Mouse (Mus musculus) hindlimb bud, embryonic 11.5 days (tissue): ENCODE results near the gene Ehbp1.
A peak's percentile ranks its signal among the peaks of the same experiment; 100 is the strongest.

Experiments used
- DNase-seq: peaks from one replicate; pipeline ENCODE4 v3.0.0-alpha.2; 2012; ENCODE audit warnings: low read depth, low spot score; ENCODE audit errors: extremely low spot score

The Ehbp1 gene

GRCm38 (mm10) chr11:22286885-22287512 is 55.1 kb downstream of the Ehbp1 start:
- DNase-seq, result peak; percentile 89

- no peak for DNase-seq
Measured at GRCm38 (mm10) chr11:22286371-22286872, 55.7 kb downstream of the Ehbp1 start.

DNA sequence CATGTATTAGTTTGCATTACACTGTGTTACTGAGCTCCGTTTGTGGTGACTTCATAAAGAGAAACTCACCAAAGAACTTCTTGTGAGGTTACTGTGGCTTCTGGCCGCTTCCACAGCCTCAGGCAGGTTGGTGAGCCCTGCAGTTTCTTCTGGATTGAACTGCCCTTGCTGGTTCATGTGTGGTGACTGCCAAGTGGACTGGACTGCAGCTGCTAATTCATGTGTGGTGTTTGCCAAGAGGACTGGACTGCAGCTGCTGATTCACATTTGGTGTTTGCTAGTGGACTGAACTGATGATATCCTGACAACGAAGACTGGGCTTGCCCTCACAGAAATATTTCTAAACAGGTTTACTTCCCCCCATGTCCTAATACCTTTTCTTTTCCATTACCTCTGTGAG is 65.4 kb downstream of the Ehbp1 start:
- no peak for DNase-seq

GRCm38 (mm10) chr11:22274144-22274543 is 67.9 kb downstream of the Ehbp1 start:
- no peak for DNase-seq

DNA sequence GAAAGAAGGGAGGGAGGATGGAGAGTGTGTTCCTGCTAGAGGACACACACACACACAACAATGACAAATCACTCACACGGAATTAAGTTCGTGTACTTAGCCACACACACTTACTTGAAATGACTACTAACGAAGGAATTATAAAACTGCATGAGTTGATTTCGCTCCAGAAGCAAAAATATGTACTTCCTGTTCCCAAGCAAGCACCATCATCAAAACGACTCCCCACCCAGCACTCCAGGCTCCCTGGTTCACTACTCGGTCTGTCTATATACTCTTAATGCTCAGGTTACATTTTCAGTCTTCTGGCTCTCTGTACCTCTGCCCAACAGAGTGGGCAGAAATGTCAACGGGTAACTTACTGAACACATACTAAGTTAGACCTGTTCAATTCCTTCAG is 68.7 kb downstream of the Ehbp1 start:
- DNase-seq, result no peak

- DNase-seq, result no peak
Measured at GRCm38 (mm10) chr11:22271889-22272288, 70.2 kb downstream of the Ehbp1 start.

DNA sequence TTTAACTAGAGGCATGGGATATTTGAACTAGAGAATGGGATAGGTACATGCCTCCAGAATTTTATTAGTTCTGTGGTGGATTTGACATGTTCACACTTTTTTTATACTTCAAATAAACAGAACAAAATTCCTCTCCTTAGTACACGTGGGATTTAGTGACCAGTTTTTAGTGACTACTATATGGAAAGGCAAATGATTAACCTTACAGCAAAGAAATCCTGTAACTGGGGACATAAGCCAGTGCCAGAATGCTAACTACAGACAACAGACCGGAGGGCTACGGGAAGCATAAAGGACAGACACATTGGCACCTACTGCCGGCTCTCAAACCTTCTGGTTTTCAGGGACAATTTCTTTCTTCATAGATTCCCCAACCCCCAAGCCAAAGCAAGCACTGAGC is 72.4 kb downstream of the Ehbp1 start:
- no peak for DNase-seq

DNA sequence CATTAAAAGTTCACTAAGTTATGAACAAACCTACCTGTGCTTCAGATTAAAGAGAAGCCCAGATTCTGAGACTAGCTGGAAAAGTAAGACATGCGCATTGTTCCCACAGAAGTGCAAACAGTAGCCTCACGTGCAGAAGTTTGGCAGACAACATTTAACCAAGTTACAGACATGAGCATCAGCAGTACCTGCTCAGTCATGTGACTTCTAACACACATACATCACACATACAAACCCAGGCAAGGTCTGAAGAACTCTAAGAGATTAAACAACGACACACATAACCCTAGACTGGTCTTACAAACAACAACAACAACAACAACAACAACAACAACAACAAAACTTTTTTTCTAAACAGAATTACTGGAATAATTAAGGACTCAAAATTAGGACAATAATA is 72.9 kb downstream of the Ehbp1 start:
- DNase-seq, result no peak

DNA sequence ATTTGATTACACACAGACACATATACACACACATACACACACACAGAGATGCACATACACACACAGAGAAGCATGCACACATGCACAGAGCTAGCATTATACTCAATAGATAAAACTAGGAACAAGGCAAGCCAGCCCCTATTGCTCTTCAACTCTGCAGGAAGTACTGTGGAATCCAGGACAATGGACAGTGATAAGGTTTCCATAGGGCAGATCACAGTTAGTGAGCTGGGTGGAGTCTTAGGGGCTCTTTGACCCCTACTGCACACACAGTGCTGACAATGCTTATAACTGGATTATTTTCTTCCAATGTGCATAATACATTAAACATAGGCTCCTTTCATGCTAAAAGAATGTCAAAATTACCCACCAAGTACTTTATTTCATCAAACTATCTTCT is 75.1 kb downstream of the Ehbp1 start:
- no peak for DNase-seq

GRCm38 (mm10) chr11:22255418-22255817 is 86.7 kb downstream of the Ehbp1 start:
- no peak for DNase-seq

- no peak for DNase-seq
Measured at GRCm38 (mm10) chr11:22249363-22249762, 92.7 kb downstream of the Ehbp1 start.

DNA sequence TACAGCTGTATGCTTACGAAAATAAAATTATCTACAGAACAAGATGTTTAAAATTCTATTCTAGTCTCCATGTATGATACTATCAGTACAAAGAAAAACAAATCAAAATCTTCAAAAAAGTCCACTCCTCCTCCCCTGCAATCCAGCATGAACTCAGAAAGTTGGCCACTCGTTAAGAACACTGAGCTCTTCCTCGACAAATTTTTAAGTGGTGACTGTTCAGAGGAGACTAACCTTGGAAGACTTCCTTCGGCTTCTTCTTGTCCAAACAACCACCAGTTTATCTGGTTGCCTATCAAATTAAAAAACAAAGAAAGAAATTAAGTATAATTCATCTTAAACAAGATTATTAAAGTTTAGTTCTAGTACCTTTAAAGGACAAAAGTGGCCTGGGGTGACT is 94.4 kb downstream of the Ehbp1 start:
- no peak for DNase-seq

DNA sequence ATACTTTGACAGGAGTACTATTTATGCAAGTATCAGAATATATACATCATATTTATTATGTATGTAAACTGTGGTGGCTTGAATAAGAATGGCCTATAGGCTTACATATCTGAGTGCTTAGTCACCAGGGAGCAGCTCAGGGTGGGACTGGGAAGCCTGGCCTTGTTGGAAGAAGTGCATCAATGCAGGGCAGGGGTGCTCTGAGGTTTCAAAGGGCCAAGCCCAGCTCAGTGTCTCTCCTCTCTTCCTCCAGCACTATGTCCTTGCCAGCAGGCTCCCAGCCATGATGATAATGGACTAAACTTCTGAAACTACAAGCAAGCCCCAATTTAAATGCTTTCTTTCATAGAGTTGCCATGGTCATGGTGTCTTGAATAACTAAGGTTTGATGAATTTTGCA is 95.0 kb downstream of the Ehbp1 start:
- DNase-seq, result no peak

DNA sequence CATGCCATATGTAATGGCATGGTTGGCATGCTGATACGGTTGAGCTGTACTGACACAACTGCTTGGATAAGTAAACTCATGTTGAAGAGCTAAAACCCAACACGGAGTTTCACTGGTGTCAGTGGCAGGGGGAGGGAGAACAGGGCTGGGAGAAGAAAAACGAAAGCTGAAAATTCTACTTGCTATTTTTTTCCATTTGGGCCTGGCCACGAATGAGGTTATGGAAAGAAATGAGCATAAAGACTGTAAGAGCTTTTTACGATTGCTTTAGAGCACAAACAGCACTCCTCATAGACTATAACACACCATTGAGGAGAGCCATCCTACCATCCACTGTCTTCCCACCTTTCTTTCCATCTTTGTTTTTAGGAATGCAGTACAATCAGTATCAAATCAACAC is 106.5 kb downstream of the Ehbp1 start:
- DNase-seq, result no peak

DNA sequence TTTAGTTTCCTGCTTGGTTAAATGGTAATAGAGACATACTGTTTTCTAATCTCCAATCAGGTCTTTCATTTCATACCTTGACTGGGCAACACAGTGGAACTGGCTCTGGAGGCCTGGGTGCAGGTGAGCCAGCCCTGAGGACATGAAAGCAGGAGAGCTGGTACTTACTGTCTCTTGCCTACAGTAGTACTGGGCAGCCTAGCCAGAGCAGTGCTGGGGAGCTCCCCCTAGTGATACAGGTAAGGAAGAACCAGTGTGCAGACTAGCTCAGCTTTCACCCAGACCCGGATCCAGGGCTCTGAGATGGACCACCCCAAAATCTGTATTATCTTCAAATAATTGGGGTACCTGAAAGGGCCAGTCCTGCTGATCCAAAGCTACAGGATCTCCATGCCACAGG is 107.4 kb downstream of the Ehbp1 start:
- DNase-seq, result no peak

GRCm38 (mm10) chr11:22230906-22231305 is 111.2 kb downstream of the Ehbp1 start:
- DNase-seq, result no peak

- peak; percentile 22 for DNase-seq
Measured at GRCm38 (mm10) chr11:22225619-22226018, 116.5 kb downstream of the Ehbp1 start.

- no peak for DNase-seq
Measured at GRCm38 (mm10) chr11:22218222-22218621, 123.9 kb downstream of the Ehbp1 start.

GRCm38 (mm10) chr11:22216941-22217340 is 125.2 kb downstream of the Ehbp1 start:
- DNase-seq, result no peak

GRCm38 (mm10) chr11:22206611-22207010 is 135.5 kb downstream of the Ehbp1 start:
- no peak for DNase-seq

DNA sequence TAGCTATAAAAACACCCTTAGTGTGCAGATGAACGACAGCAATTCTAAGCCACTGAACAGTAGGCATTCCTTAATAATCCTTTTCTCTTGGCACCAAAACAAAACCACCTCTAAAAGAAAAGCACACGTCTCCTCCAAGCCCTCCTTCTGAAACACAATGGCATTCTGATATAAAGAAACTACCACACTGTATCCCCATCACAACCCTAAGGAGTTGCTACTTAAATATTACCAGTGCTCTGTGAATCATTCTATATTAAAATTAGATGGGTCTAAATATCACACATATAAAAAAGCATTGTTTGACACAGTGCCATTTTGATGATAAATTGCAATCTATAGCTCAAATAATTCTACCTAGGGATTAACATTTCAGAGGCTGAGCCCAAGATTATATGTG is 135.9 kb downstream of the Ehbp1 start:
- no peak for DNase-seq

GRCm38 (mm10) chr11:22203413-22203812 is 138.7 kb downstream of the Ehbp1 start:
- no peak for DNase-seq

DNA sequence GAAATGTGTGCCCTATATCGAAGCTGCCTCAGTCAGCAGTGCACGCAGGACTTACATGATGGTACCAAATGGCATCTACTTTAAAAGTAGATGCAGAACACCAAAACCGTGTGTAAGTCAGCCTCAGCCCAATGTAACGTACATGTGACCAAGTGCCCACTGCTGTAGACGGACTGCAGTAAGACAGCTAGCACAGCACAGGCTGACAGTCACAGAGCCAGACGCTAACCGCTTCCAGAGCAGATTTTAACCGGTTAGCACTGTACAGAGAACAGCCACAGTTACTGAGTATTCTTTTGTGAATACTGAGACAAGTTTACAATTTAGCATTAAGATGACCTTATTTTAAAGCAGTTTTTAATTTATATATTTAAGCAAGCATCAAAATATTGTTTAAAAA is 141.0 kb downstream of the Ehbp1 start:
- DNase-seq, result no peak
